Mouse (Mus musculus): ENCODE measurements around the gene Nkd2. TPM values are rescaled to one million over a fixed set of nuclear protein-coding genes. Genes with fewer than 3 reads are reported as not detected.

Nkd2 gene
- polyA plus RNA-seq, 1 experiment from 2014 or later = 2.4 TPM

- no peaks in the 10 kb centered on the region for H3K27me3 ChIP-seq (ENCODE audit: control insufficient read depth, insufficient read depth, low read length)
- H3K4me1 ChIP-seq (ENCODE audit: control insufficient read depth in 2 of 2, insufficient read depth in 2 of 2, low read length in 2 of 2) = peaks cover 43 to 68% of the 10 kb centered on the region in 2 experiments
- H3K27ac ChIP-seq (replicated peaks in 1 of 2; ENCODE audit: control insufficient read depth in 1 of 2, insufficient read depth in 1 of 2, low read depth in 2 of 2, low read length in 2 of 2) = no peak overlapping the region
- WGBS = 70% methylated on average over 3 of the region's 3 CpGs
- ATAC-seq (ENCODE audit: insufficient number of reproducible peaks, insufficient read depth, low FRiP score, low read depth) = no peak
- H3K36me3 ChIP-seq (ENCODE audit: control insufficient read depth, insufficient read depth, low read length) = peaks cover 12% of the 10 kb centered on the region; the same call in 1 of the 2 replicates
- H3K4me3 ChIP-seq (ENCODE audit: control insufficient read depth in 1 of 2, insufficient read depth in 1 of 2, low read depth in 1 of 2, low read length in 2 of 2) = no peak overlapping the region
- no peaks in the 10 kb centered on the region for H3K9me3 ChIP-seq (ENCODE audit: control insufficient read depth, low read length)
- H3K9ac ChIP-seq (ENCODE audit: low read length) = no peak overlapping the region
- H3K4me2 ChIP-seq (ENCODE audit: low read length) = no peak overlapping the region
Measured at GRCm38 (mm10) chr13:73771131-73771530, 76.3 kb downstream of the Nkd2 start.

GRCm38 (mm10) chr13:73769916-73770682 lies 77.3 kb downstream of the Nkd2 start:
- WGBS = 66% methylated on average over 4 of the region's 4 CpGs
- Histone ChIP-seq H3K4me3 (ENCODE audit: control insufficient read depth in 1 of 2, insufficient read depth in 1 of 2, low read depth in 1 of 2, low read length in 2 of 2) (no peak overlapping the region), H3K9me3 (ENCODE audit: control insufficient read depth, low read length) (no peaks in the 10 kb centered on the region), H3K27me3 (ENCODE audit: control insufficient read depth, insufficient read depth, low read length) (no peaks in the 10 kb centered on the region), H3K4me2 (ENCODE audit: low read length) (no peak overlapping the region), H3K36me3 (ENCODE audit: control insufficient read depth, insufficient read depth, low read length) (peaks cover 12% of the 10 kb centered on the region; the same call in 1 of the 2 replicates), H3K9ac (ENCODE audit: low read length) (no peak overlapping the region), H3K4me1 (ENCODE audit: control insufficient read depth in 2 of 2, insufficient read depth in 2 of 2, low read length in 2 of 2) (peaks cover 49 to 68% of the 10 kb centered on the region in 2 experiments), H3K27ac (replicated peaks in 1 of 2; ENCODE audit: control insufficient read depth in 1 of 2, insufficient read depth in 1 of 2, low read depth in 2 of 2, low read length in 2 of 2) (0 out of 4 replicates have a peak overlapping the region, but pooled peaks of 1 of the 2 experiments have one; percentile 4)
- no peak for ATAC-seq (ENCODE audit: insufficient number of reproducible peaks, insufficient read depth, low FRiP score, low read depth)

Other genes with a start within 250 kb of the Nkd2 start
- gene Clptm1l, start 243.6 kb downstream of the Nkd2 start, polyA plus RNA-seq (2014; fragmentation: Nextera tagmentation; extraction: Ambion mirVana) = 103 and 113 TPM in 2 replicates
- gene Tert, start 220.7 kb downstream of the Nkd2 start, polyA plus RNA-seq (2014; fragmentation: Nextera tagmentation; extraction: Ambion mirVana) = 1.5 and 1.8 TPM in 2 replicates
- not detected in 2 replicates for gene Slc6a18, start 169.6 kb downstream of the Nkd2 start, polyA plus RNA-seq (2014; fragmentation: Nextera tagmentation; extraction: Ambion mirVana)
- gene Slc6a19, start 142.8 kb downstream of the Nkd2 start, polyA plus RNA-seq (2014; fragmentation: Nextera tagmentation; extraction: Ambion mirVana) = not detected in 2 replicates
- gene Slc12a7, start 114.5 kb downstream of the Nkd2 start, polyA plus RNA-seq (2014; fragmentation: Nextera tagmentation; extraction: Ambion mirVana) = 39.4 and 44.1 TPM in 2 replicates
- gene Trip13, start 90.2 kb upstream of the Nkd2 start, polyA plus RNA-seq (2014; fragmentation: Nextera tagmentation; extraction: Ambion mirVana) = 27.7 and 27.9 TPM in 2 replicates
- gene Brd9, start 90.2 kb upstream of the Nkd2 start, polyA plus RNA-seq (2014; fragmentation: Nextera tagmentation; extraction: Ambion mirVana) = 37.1 and 38.6 TPM in 2 replicates
- not detected in 2 replicates for gene Zdhhc11, start 116.2 kb upstream of the Nkd2 start, polyA plus RNA-seq (2014; fragmentation: Nextera tagmentation; extraction: Ambion mirVana)
- gene Tppp, start 161.8 kb upstream of the Nkd2 start, polyA plus RNA-seq (2014; fragmentation: Nextera tagmentation; extraction: Ambion mirVana) = 5.3 and 7.3 TPM in 2 replicates
- 10.6 and 12.3 TPM in 2 replicates for gene Cep72, start 214.7 kb upstream of the Nkd2 start, polyA plus RNA-seq (2014; fragmentation: Nextera tagmentation; extraction: Ambion mirVana)